In genomic region chr14:76856591-76856990, GRCm38 (mm10) we compare ENCODE assay signal across 16 mouse cellular contexts.
DNase-seq lines count a peak whose midpoint lies in the region; ATAC-seq lines count a peak whose summit lies in the region.
"Had no signal": no experiment of that assay in that cellular context is flagged by ENCODE, and none has a peak within 500 bp of the region (broad histone marks: within the 10 kb centered on the region; RNA-seq: fewer than 3 reads in every experiment).

No protein-coding gene starts in this region.

- H3K27me3 ChIP-seq in lung, embryonic 15.5 days, result no peaks in the 10 kb centered on the region
- no peaks in the 10 kb centered on the region for H3K27me3 ChIP-seq in heart, embryonic 14.5 days (ENCODE audit: control insufficient read depth, insufficient read depth, low read length)
- H3K27me3 ChIP-seq in liver, embryonic 11.5 days (replicated peaks; ENCODE audit: control insufficient read depth, insufficient read depth, low read length), result 0 out of 2 replicates have a peak, but pooled peaks cover 2% of the 10 kb centered on the region
- H3K27me3 ChIP-seq in stomach, embryonic 14.5 days (ENCODE audit: control insufficient read depth, insufficient read depth, low read length), result no peaks in the 10 kb centered on the region
- H3K27me3 ChIP-seq: forebrain, embryonic 13.5 days had no signal

- DNase-seq in lung, adult 18-20 months, result no peak
- no peak for DNase-seq in liver, embryonic 11.5 days (ENCODE audit: low spot score)
- DNase-seq in spleen, postnatal 4 days (ENCODE audit: low spot score in 2 of 2), result no peak
- DNase-seq in spleen, adult 18-20 months, result no peak
- DNase-seq: cerebellum, adult 18-20 months; gastrocnemius, adult 2 months; kidney, adult 11 months; right cerebral cortex, postnatal 14 days; thymus, postnatal 14 days had no signal

- H3K4me2 ChIP-seq in lung, embryonic 15.5 days, result peak overlapping the region; percentile 24
- H3K4me2 ChIP-seq in heart, embryonic 14.5 days (ENCODE audit: low read length), result peak overlapping the region; percentile 54
- peak overlapping the region; percentile 9 for H3K4me2 ChIP-seq in liver, embryonic 11.5 days
- H3K4me2 ChIP-seq in stomach, embryonic 14.5 days (replicated peaks; ENCODE audit: low read depth, low read length), result 0 out of 2 replicates have a peak overlapping the region, but pooled peaks have one; percentile 11
- H3K4me2 ChIP-seq: forebrain, embryonic 13.5 days; midbrain, embryonic 11.5 days had no signal

- H3K9me3 ChIP-seq in lung, embryonic 15.5 days, result no peaks in the 10 kb centered on the region
- H3K9me3 ChIP-seq in heart, embryonic 14.5 days (ENCODE audit: control insufficient read depth, low read length), result no peaks in the 10 kb centered on the region
- no peaks in the 10 kb centered on the region for H3K9me3 ChIP-seq in liver, embryonic 11.5 days (ENCODE audit: control insufficient read depth, low read length)
- no peaks in the 10 kb centered on the region for H3K9me3 ChIP-seq in stomach, embryonic 14.5 days (ENCODE audit: control insufficient read depth, low read depth, low read length)
- H3K9me3 ChIP-seq: forebrain, embryonic 13.5 days had no signal

- no peaks in the 10 kb centered on the region for H3K36me3 ChIP-seq in lung, embryonic 15.5 days
- H3K36me3 ChIP-seq in heart, embryonic 14.5 days (ENCODE audit: control insufficient read depth, insufficient read depth, low read length), result no peaks in the 10 kb centered on the region
- H3K36me3 ChIP-seq in liver, embryonic 11.5 days (ENCODE audit: control insufficient read depth, insufficient read depth, low read length), result no peaks in the 10 kb centered on the region
- H3K36me3 ChIP-seq in stomach, embryonic 14.5 days (ENCODE audit: control insufficient read depth, insufficient read depth, low read length), result no peaks in the 10 kb centered on the region

- H3K27ac ChIP-seq in lung, embryonic 15.5 days, result peak overlapping the region; percentile 45
- no peak overlapping the region for H3K27ac ChIP-seq in heart, embryonic 14.5 days (replicated peaks in 1 of 2; ENCODE audit: control insufficient read depth in 1 of 2, insufficient read depth in 1 of 2, low read depth in 2 of 2, low read length in 2 of 2)
- H3K27ac ChIP-seq in liver, embryonic 11.5 days (ENCODE audit: low read depth, low read length), result no peak overlapping the region
- H3K27ac ChIP-seq in stomach, embryonic 14.5 days (ENCODE audit: low read length), result no peak overlapping the region
- H3K27ac ChIP-seq: forebrain, embryonic 13.5 days; gastrocnemius, adult 2 months; left cerebral cortex, adult 2 months had no signal

- WGBS in lung, embryonic 15.5 days, result 20% methylated on average over 8 of the region's 8 CpGs
- 4% methylated on average over 8 of the region's 8 CpGs for WGBS in heart, embryonic 14.5 days
- 17% methylated on average over 8 of the region's 8 CpGs for WGBS in liver, embryonic 11.5 days
- 52% methylated on average over 8 of the region's 8 CpGs for WGBS in stomach, embryonic 14.5 days

- no peak overlapping the region for H3K9ac ChIP-seq in lung, embryonic 15.5 days
- no peak overlapping the region for H3K9ac ChIP-seq in heart, embryonic 14.5 days (ENCODE audit: low read length)
- no peak overlapping the region for H3K9ac ChIP-seq in liver, embryonic 11.5 days (ENCODE audit: low read depth, low read length)
- no peak overlapping the region for H3K9ac ChIP-seq in stomach, embryonic 14.5 days (replicated peaks; ENCODE audit: low read depth, low read length)
- H3K9ac ChIP-seq: forebrain, embryonic 13.5 days had no signal

- no peak overlapping the region for H3K4me3 ChIP-seq in lung, embryonic 15.5 days
- no peak overlapping the region for H3K4me3 ChIP-seq in heart, embryonic 14.5 days (ENCODE audit: control insufficient read depth in 1 of 2, insufficient read depth in 1 of 2, low read depth in 1 of 2, low read length in 2 of 2)
- H3K4me3 ChIP-seq in liver, embryonic 11.5 days (ENCODE audit: low read depth, low read length), result no peak overlapping the region
- no peak overlapping the region for H3K4me3 ChIP-seq in stomach, embryonic 14.5 days (ENCODE audit: low read depth, low read length)
- H3K4me3 ChIP-seq: forebrain, embryonic 13.5 days; gastrocnemius, adult 2 months; left cerebral cortex, adult 2 months had no signal

- peak; percentile 31; the same call in 1 of the 2 replicates for ATAC-seq in lung, embryonic 15.5 days (ENCODE audit: borderline replicate concordance, extremely low read depth, low FRiP score, low TSS enrichment)
- no peak for ATAC-seq in heart, embryonic 14.5 days (ENCODE audit: insufficient number of reproducible peaks, insufficient read depth, low FRiP score, low read depth)
- peak; percentile 49; the same call in 1 of the 2 replicates for ATAC-seq in liver, embryonic 11.5 days (replicated peaks; ENCODE audit: low FRiP score)
- no peak for ATAC-seq in stomach, embryonic 14.5 days (ENCODE audit: insufficient number of reproducible peaks, insufficient read depth, low FRiP score, low read depth)
- ATAC-seq in CD4-positive, CD25-positive, alpha-beta regulatory T cell, adult 4 months, result no peak
- ATAC-seq: forebrain, embryonic 13.5 days had no signal

- H3K4me1 ChIP-seq in lung, embryonic 15.5 days, result peaks cover 5% of the 10 kb centered on the region; the same call in 1 of the 2 replicates
- H3K4me1 ChIP-seq in heart, embryonic 14.5 days (ENCODE audit: control insufficient read depth in 2 of 2, insufficient read depth in 2 of 2, low read length in 2 of 2), result peaks cover 3 to 14% of the 10 kb centered on the region in 2 experiments
- H3K4me1 ChIP-seq in liver, embryonic 11.5 days (replicated peaks; ENCODE audit: control insufficient read depth, insufficient read depth, low read length), result peaks cover 15% of the 10 kb centered on the region
- H3K4me1 ChIP-seq in stomach, embryonic 14.5 days (ENCODE audit: control insufficient read depth, insufficient read depth, low read length), result peaks cover 11% of the 10 kb centered on the region; the same call in 1 of the 2 replicates
- H3K4me1 ChIP-seq: forebrain, embryonic 13.5 days had no signal

Comparison
In these comparisons a context has a peak if more than half of its experiments do, and no peak if none do; other contexts are left out.
1. ATAC-seq: peak in lung, embryonic 15.5 days (single experiment) and liver, embryonic 11.5 days (single experiment); none in heart, embryonic 14.5 days (single experiment), stomach, embryonic 14.5 days (single experiment) and CD4-positive, CD25-positive, alpha-beta regulatory T cell, adult 4 months (single experiment).
2. Peak in every context shown above with its lines, with median percentiles within 50 percentile points of each other: H3K4me2 ChIP-seq.